Mouse (Mus musculus): ENCODE results near the gene Bahcc1.

The Bahcc1 gene

GRCm38 (mm10) chr11:120242726-120243530, 10.2 kb downstream of the Bahcc1 start:
- peak; percentile 39 for DNase-seq (ENCODE audit: extremely low spot score)

- no peak for DNase-seq (ENCODE audit: extremely low spot score)
Measured at GRCm38 (mm10) chr11:120243531-120243820, 10.7 kb downstream of the Bahcc1 start.

- no peak for DNase-seq (ENCODE audit: extremely low spot score)
Measured at GRCm38 (mm10) chr11:120248160-120248793, 15.5 kb downstream of the Bahcc1 start.

GRCm38 (mm10) chr11:120248899-120249298, 16.2 kb downstream of the Bahcc1 start:
- DNase-seq (ENCODE audit: extremely low spot score), result no peak

- no peak for DNase-seq (ENCODE audit: extremely low spot score)
Measured at GRCm38 (mm10) chr11:120250991-120251949, 18.5 kb downstream of the Bahcc1 start.

- no peak for DNase-seq (ENCODE audit: extremely low spot score)
Measured at GRCm38 (mm10) chr11:120251950-120252308, 19.2 kb downstream of the Bahcc1 start.

GRCm38 (mm10) chr11:120252398-120252797, 19.7 kb downstream of the Bahcc1 start:
- DNase-seq (ENCODE audit: extremely low spot score), result no peak

- DNase-seq (ENCODE audit: extremely low spot score), result peak; percentile 42
Measured at GRCm38 (mm10) chr11:120252843-120253645, 20.3 kb downstream of the Bahcc1 start.

- no peak for DNase-seq (ENCODE audit: extremely low spot score)
Measured at GRCm38 (mm10) chr11:120253646-120254315, 21.0 kb downstream of the Bahcc1 start.

GRCm38 (mm10) chr11:120254420-120254819, 21.7 kb downstream of the Bahcc1 start:
- DNase-seq (ENCODE audit: extremely low spot score), result no peak

GRCm38 (mm10) chr11:120255038-120255437, 22.3 kb downstream of the Bahcc1 start:
- no peak for DNase-seq (ENCODE audit: extremely low spot score)

GRCm38 (mm10) chr11:120255499-120255898, 22.8 kb downstream of the Bahcc1 start:
- DNase-seq (ENCODE audit: extremely low spot score), result no peak

GRCm38 (mm10) chr11:120256108-120256507, 23.4 kb downstream of the Bahcc1 start:
- no peak for DNase-seq (ENCODE audit: extremely low spot score)

- DNase-seq (ENCODE audit: extremely low spot score), result no peak
Measured at GRCm38 (mm10) chr11:120256543-120256942, 23.8 kb downstream of the Bahcc1 start.

- DNase-seq (ENCODE audit: extremely low spot score), result no peak
Measured at GRCm38 (mm10) chr11:120256981-120257820, 24.5 kb downstream of the Bahcc1 start.

GRCm38 (mm10) chr11:120257911-120258310, 25.2 kb downstream of the Bahcc1 start:
- DNase-seq (ENCODE audit: extremely low spot score), result no peak

GRCm38 (mm10) chr11:120258896-120259689, 26.3 kb downstream of the Bahcc1 start:
- DNase-seq (ENCODE audit: extremely low spot score), result no peak

GRCm38 (mm10) chr11:120259792-120260768, 27.3 kb downstream of the Bahcc1 start:
- DNase-seq (ENCODE audit: extremely low spot score), result no peak
